ENCODE assay signal across 23 mouse cellular contexts in genomic region chr5:99416902-99417301, GRCm38 (mm10).
DNase-seq lines count a peak whose midpoint lies in the region; ATAC-seq and TF ChIP-seq lines count a peak whose summit lies in the region.
"Had no signal": no experiment of that assay in that cellular context is flagged by ENCODE, and none has a peak within 500 bp of the region (broad histone marks: within the 10 kb centered on the region; RNA-seq: fewer than 3 reads in every experiment).

No protein-coding gene starts in this region.

- H3K9ac ChIP-seq in intestine, embryonic 16.5 days (ENCODE audit: low read depth, low read length) = no peak overlapping the region
- H3K9ac ChIP-seq: embryonic facial prominence, embryonic 12.5 days; forebrain, postnatal 0 days; heart, embryonic 12.5 days had no signal

- DNase-seq in kidney, adult 8-10 months = peak; percentile 50 to 59
- no peak for DNase-seq in kidney, postnatal 10 days
- peak; percentile 9 for DNase-seq in ZHBTc4 (ENCODE audit: low read depth, low spot score)
- DNase-seq in right cerebral cortex, adult 18-20 months = no peak
- DNase-seq in cerebellum, postnatal 14 days = no peak
- DNase-seq: adrenal gland, postnatal 10 days; B cell, adult 2 months; cerebellum, adult 18-20 months; cerebellum, postnatal 25 days; forebrain, postnatal 0 days; gastrocnemius, postnatal 14 days; heart, adult 18-20 months; heart, postnatal 10 days; right cerebral cortex, postnatal 14 days had no signal

- 65% methylated on average over 21 of the region's 21 CpGs for WGBS in intestine, embryonic 16.5 days
- WGBS in small intestine, adult 2 months = 32% methylated on average over 21 of the region's 21 CpGs

- H3K4me3 ChIP-seq in intestine, embryonic 16.5 days (ENCODE audit: low read length) = no peak overlapping the region
- peak overlapping the region; percentile 40 for H3K4me3 ChIP-seq in small intestine, adult 2 months (ENCODE audit: low read depth, low read length)
- H3K4me3 ChIP-seq: embryonic facial prominence, embryonic 12.5 days; heart, embryonic 12.5 days; layer of hippocampus, adult 2 months; midbrain, embryonic 10.5 days had no signal

- H3K27ac ChIP-seq in intestine, embryonic 16.5 days (ENCODE audit: low read length) = no peak overlapping the region
- no peak overlapping the region for H3K27ac ChIP-seq in small intestine, adult 2 months (ENCODE audit: insufficient read depth, low read depth, low read length)
- H3K27ac ChIP-seq: embryonic facial prominence, embryonic 12.5 days; layer of hippocampus, adult 2 months; macrophage; midbrain, embryonic 10.5 days had no signal

- 0 out of 2 replicates have a peak overlapping the region, but pooled peaks have one; percentile 29 for H3K4me2 ChIP-seq in intestine, embryonic 16.5 days (ENCODE audit: low read depth, low read length)
- H3K4me2 ChIP-seq: embryonic facial prominence, embryonic 12.5 days; heart, embryonic 12.5 days had no signal

- TF ChIP-seq POLR2A in small intestine, adult 2 months (IDR thresholded peaks at IDR 0.05; ENCODE audit: low read depth, low read length) = no peak

- no peaks in the 10 kb centered on the region for H3K36me3 ChIP-seq in intestine, embryonic 16.5 days (ENCODE audit: control insufficient read depth, insufficient read depth, low read length)
- no peaks in the 10 kb centered on the region for H3K36me3 ChIP-seq in small intestine, adult 2 months (ENCODE audit: control insufficient read depth, insufficient read depth, low read length)
- H3K36me3 ChIP-seq: embryonic facial prominence, embryonic 12.5 days; heart, embryonic 12.5 days; midbrain, embryonic 10.5 days had no signal

- H3K27me3 ChIP-seq in intestine, embryonic 16.5 days (replicated peaks; ENCODE audit: control insufficient read depth, insufficient read depth, low read length) = no peaks in the 10 kb centered on the region
- no peaks in the 10 kb centered on the region for H3K27me3 ChIP-seq in small intestine, adult 2 months (ENCODE audit: control insufficient read depth, insufficient read depth, low read length)
- H3K27me3 ChIP-seq: embryonic facial prominence, embryonic 12.5 days; heart, embryonic 12.5 days had no signal

- H3K4me1 ChIP-seq in intestine, embryonic 16.5 days (ENCODE audit: control insufficient read depth, insufficient read depth, low read length) = no peaks in the 10 kb centered on the region
- peaks cover 24% of the 10 kb centered on the region for H3K4me1 ChIP-seq in small intestine, adult 2 months (ENCODE audit: control insufficient read depth, insufficient read depth, insufficient read length, low read length)
- H3K4me1 ChIP-seq: embryonic facial prominence, embryonic 12.5 days; midbrain, embryonic 10.5 days had no signal

- peak; percentile 78 for ATAC-seq in intestine, embryonic 16.5 days
- ATAC-seq: activated CD4-positive, CD25-positive, alpha-beta regulatory T cell, adult 4 months; forebrain, postnatal 0 days; lung, postnatal 0 days had no signal

- no peak for TF ChIP-seq CTCF in small intestine, adult 2 months (IDR thresholded peaks at IDR 0.05; ENCODE audit: extremely low read depth, insufficient read length, insufficient replicate concordance, low read depth, low read length)

- no peaks in the 10 kb centered on the region for H3K9me3 ChIP-seq in intestine, embryonic 16.5 days (ENCODE audit: control insufficient read depth, low read length)
- H3K9me3 ChIP-seq: embryonic facial prominence, embryonic 12.5 days; heart, embryonic 12.5 days; midbrain, embryonic 10.5 days had no signal

Comparison
In these comparisons a context has a peak if more than half of its experiments do, and no peak if none do; other contexts are left out.
1. DNase-seq: peak in kidney, adult 8-10 months (2 of 2) and ZHBTc4 (single experiment); none in kidney, postnatal 10 days (single experiment), right cerebral cortex, adult 18-20 months (single experiment) and cerebellum, postnatal 14 days (0 of 2).